Mouse (Mus musculus): ENCODE measurements around the gene Med13.
A peak's percentile ranks its signal among the peaks of the same experiment; 100 is the strongest.

Gene Med13

GRCm38 (mm10) chr11:86291714-86292113, 65.7 kb downstream of the Med13 start:
- no peak for DNase-seq

GRCm38 (mm10) chr11:86285729-86286128, 71.7 kb downstream of the Med13 start:
- no peak for DNase-seq

- DNase-seq: no peak
Measured at GRCm38 (mm10) chr11:86278442-86279102, 78.8 kb downstream of the Med13 start.

GRCm38 (mm10) chr11:86257460-86258076, 99.8 kb downstream of the Med13 start, which contains the start of gene Ints2:
Gene Ints2, minus strand, starts transcription at chr11:86257575.
- DNase-seq: peak; percentile 96

GRCm38 (mm10) chr11:86257054-86257453, 100.3 kb downstream of the Med13 start:
- DNase-seq: no peak

GRCm38 (mm10) chr11:86253342-86253741, 104.1 kb downstream of the Med13 start:
- DNase-seq: no peak

- DNase-seq: no peak
Measured at GRCm38 (mm10) chr11:86232446-86232845, 125.0 kb downstream of the Med13 start.

GRCm38 (mm10) chr11:86231781-86232350, 125.5 kb downstream of the Med13 start:
- no peak for DNase-seq

GRCm38 (mm10) chr11:86226646-86227180, 130.7 kb downstream of the Med13 start:
- no peak for DNase-seq

GRCm38 (mm10) chr11:86225761-86226160, 131.6 kb downstream of the Med13 start:
- DNase-seq: no peak

All from retina, postnatal 1 day (tissue).